Mouse (Mus musculus) CH12.LX (cell line): ENCODE data around the gene Scfd2. TPM values are rescaled to one million over a fixed set of nuclear protein-coding genes. Genes with fewer than 3 reads are reported as not detected.

Experiments
- DNase-seq: peaks from one replicate; pipeline ENCODE4 v3.0.0-alpha.2; 2013; ENCODE audit errors: extremely low read depth
- H3K27ac ChIP-seq: 2 replicates; pipeline ENCODE4 v1.5.1; 2012; ENCODE audit warnings: low read depth, mild to moderate bottlenecking, control low read depth, moderate library complexity; ENCODE audit not compliant: insufficient read depth
- H3K27me3 ChIP-seq: replicated peaks from 2 replicates; pipeline ENCODE3; 2012; ENCODE audit warnings: inconsistent platforms
- H3K36me3 ChIP-seq, 2 experiments: replicated peaks in 1 of 2; 2 replicates each; pipeline versions ENCODE3 to v1.6.1; 2012; ENCODE audit warnings: inconsistent platforms in 1 of 2, low read length in 1 of 2, mild to moderate bottlenecking in 1 of 2, mixed read lengths in 1 of 2, moderate library complexity in 1 of 2; ENCODE audit not compliant: control insufficient read depth in 1 of 2, insufficient read depth in 1 of 2
- H3K4me1 ChIP-seq, 2 experiments: 2 replicates each; pipeline ENCODE4 v1.6.1; 2012; ENCODE audit warnings: inconsistent platforms in 1 of 2, moderate library complexity in 1 of 2; ENCODE audit not compliant: insufficient read depth in 2 of 2, control insufficient read depth in 1 of 2
- H3K4me2 ChIP-seq: 2 replicates; pipeline ENCODE4 v1.6.1; 2012; ENCODE audit warnings: low read depth, mild to moderate bottlenecking, control low read depth; ENCODE audit not compliant: poor library complexity, insufficient read depth, severe bottlenecking
- H3K4me3 ChIP-seq, 3 experiments: fragments of 150-350 bp in 1 of 3; sonication (generic) in 1 of 3; replicated peaks in 1 of 3; 2 replicates each; pipeline versions ENCODE3 to v1.5.1; 2011 to 2012; ENCODE audit warnings: low read depth in 2 of 3, low read length in 2 of 3, mild to moderate bottlenecking in 2 of 3, moderate library complexity in 2 of 3, control low read depth in 1 of 3, improper control_type of control experiment in 1 of 3, inconsistent platforms in 1 of 3, mixed read lengths in 1 of 3; ENCODE audit not compliant: poor library complexity in 1 of 3
- H3K79me2 ChIP-seq: replicated peaks from 2 replicates; pipeline ENCODE4 v1.6.1; 2012; ENCODE audit warnings: mild to moderate bottlenecking, moderate library complexity; ENCODE audit not compliant: control insufficient read depth, poor library complexity, insufficient read depth, severe bottlenecking; ENCODE audit errors: extremely low read depth
- H3K9ac ChIP-seq: 2 replicates; pipeline ENCODE4 v1.6.1; 2012; ENCODE audit warnings: low read depth, mild to moderate bottlenecking, control low read depth, moderate library complexity; ENCODE audit not compliant: insufficient read depth
- H3K9me3 ChIP-seq: replicated peaks from 2 replicates; pipeline ENCODE3; 2012; ENCODE audit warnings: low read length, inconsistent platforms, mixed read lengths
- BHLHE40 ChIP-seq: IDR thresholded peaks from 2 replicates; pipeline ENCODE4 v1.6.1; 2011; ENCODE audit warnings: mild to moderate bottlenecking, low read depth, low read length, improper control_type of control experiment
- CHD1 ChIP-seq: IDR thresholded peaks from 2 replicates; pipeline ENCODE4 v1.6.1; 2012; ENCODE audit warnings: low read depth, low read length, improper control_type of control experiment, inconsistent platforms
- CHD2 ChIP-seq: IDR thresholded peaks from 2 replicates; pipeline ENCODE4 v1.6.1; 2011; ENCODE audit warnings: low read length, improper control_type of control experiment
- E2F4 ChIP-seq: IDR thresholded peaks from 2 replicates; pipeline ENCODE4 v1.6.1; 2011; ENCODE audit warnings: low read depth, low read length, improper control_type of control experiment; ENCODE audit not compliant: insufficient replicate concordance
- GABPA ChIP-seq: IDR thresholded peaks from 2 replicates; pipeline ENCODE4 v1.6.1; 2012; ENCODE audit warnings: low read depth, low read length, improper control_type of control experiment, inconsistent platforms; ENCODE audit not compliant: insufficient replicate concordance
- HCFC1 ChIP-seq: IDR thresholded peaks from 2 replicates; pipeline ENCODE4 v1.6.1; 2012; ENCODE audit warnings: low read depth, mild to moderate bottlenecking, inconsistent platforms, low read length, improper control_type of control experiment
- JUN ChIP-seq: IDR thresholded peaks from 2 replicates; pipeline ENCODE4 v1.6.1; 2011; ENCODE audit warnings: low read depth, mild to moderate bottlenecking, low read length, improper control_type of control experiment, moderate library complexity; ENCODE audit not compliant: insufficient read depth
- MAZ ChIP-seq: IDR thresholded peaks from 2 replicates; pipeline ENCODE4 v1.6.1; 2012; ENCODE audit warnings: low read depth, mild to moderate bottlenecking, inconsistent platforms, low read length, improper control_type of control experiment, moderate library complexity
- MEF2A ChIP-seq: IDR thresholded peaks from 2 replicates; pipeline ENCODE4 v1.6.1; 2014; ENCODE audit warnings: low read depth, mild to moderate bottlenecking, inconsistent platforms, low read length, improper control_type of control experiment, borderline replicate concordance
- MYC ChIP-seq: IDR thresholded peaks from 2 replicates; pipeline ENCODE4 v1.6.1; 2011; ENCODE audit warnings: low read depth, mild to moderate bottlenecking, improper control_type of control experiment, low read length
- NRF1 ChIP-seq: IDR thresholded peaks from 2 replicates; pipeline ENCODE4 v1.6.1; 2014; ENCODE audit warnings: low read depth, mild to moderate bottlenecking, inconsistent platforms, low read length, improper control_type of control experiment, moderate library complexity
- POLR2A ChIP-seq: IDR thresholded peaks from 2 replicates; pipeline ENCODE4 v1.6.1; 2011; ENCODE audit warnings: low read depth, mild to moderate bottlenecking, improper control_type of control experiment, low read length
- POLR2AphosphoS2 ChIP-seq: IDR thresholded peaks from 2 replicates; pipeline ENCODE4 v1.6.1; 2011; ENCODE audit warnings: low read depth, low read length, improper control_type of control experiment
- RAD21 ChIP-seq: IDR thresholded peaks from 2 replicates; pipeline ENCODE4 v1.6.1; 2011; ENCODE audit warnings: low read depth, mild to moderate bottlenecking, low read length, improper control_type of control experiment, moderate library complexity
- SIN3A ChIP-seq: IDR thresholded peaks from 2 replicates; pipeline ENCODE4 v1.6.1; 2012; ENCODE audit warnings: low read length, improper control_type of control experiment, inconsistent platforms
- SMC3 ChIP-seq: IDR thresholded peaks from 2 replicates; pipeline ENCODE4 v1.6.1; 2011; ENCODE audit warnings: low read depth, low read length, improper control_type of control experiment
- TCF12 ChIP-seq: IDR thresholded peaks from 2 replicates; pipeline ENCODE4 v1.6.1; 2014; ENCODE audit warnings: low read depth, mild to moderate bottlenecking, inconsistent platforms, low read length, improper control_type of control experiment
- UBTF ChIP-seq: IDR thresholded peaks from 2 replicates; pipeline ENCODE4 v1.6.1; 2012; ENCODE audit warnings: low read depth, mild to moderate bottlenecking, inconsistent platforms, low read length, improper control_type of control experiment, moderate library complexity
- USF1 ChIP-seq: IDR thresholded peaks from 2 replicates; pipeline ENCODE4 v1.6.1; 2014; ENCODE audit warnings: low read depth, mild to moderate bottlenecking, inconsistent platforms, low read length, improper control_type of control experiment
- USF2 ChIP-seq: conservative IDR thresholded peaks from 2 replicates; pipeline ENCODE4 v1.6.1; 2011; ENCODE audit warnings: low read depth, low read length, improper control_type of control experiment
- ZC3H11A ChIP-seq: IDR thresholded peaks from 2 replicates; pipeline ENCODE4 v1.6.1; 2012; ENCODE audit warnings: low read depth, mild to moderate bottlenecking, inconsistent platforms, low read length, improper control_type of control experiment
- ZKSCAN1 ChIP-seq: IDR thresholded peaks from 2 replicates; pipeline ENCODE4 v1.6.1; 2012; ENCODE audit warnings: low read depth, inconsistent platforms, low read length, improper control_type of control experiment, borderline replicate concordance
- ZMIZ1 ChIP-seq: IDR thresholded peaks from 2 replicates; pipeline ENCODE4 v1.6.1; 2012; ENCODE audit warnings: low read depth, mild to moderate bottlenecking, inconsistent platforms, low read length, improper control_type of control experiment
- ZNF384 ChIP-seq: IDR thresholded peaks from 2 replicates; pipeline ENCODE4 v1.6.1; 2012; ENCODE audit warnings: low read depth, low read length, improper control_type of control experiment, inconsistent platforms
- dilution Hi-C: fragments of 300-500 bp; cut with MboI; formaldehyde crosslinking; loops from 2 replicates; pipeline ENCODE4 v1.14.3; 2020; ENCODE audit warnings: low sequenced_read_pairs; ENCODE audit not compliant: extremely low pct_unique_long_range_greater_than_20kb, extremely low pct_ligation_motif_present
- in situ Hi-C: fragments of 300-500 bp; cut with MboI; formaldehyde crosslinking; loops from 3 replicates; pipeline ENCODE4 v1.14.3; 2019; ENCODE audit warnings: low sequenced_read_pairs, low pct_ligation_motif_present, low pct_unique_long_range_greater_than_20kb, mixed read lengths
- polyA plus RNA-seq: library from polyadenylated mRNA; unstranded; fragments of >175 nt; gene quantifications from 2 replicates; pipeline ENCODE4 v1.2.1, GENCODE M21; 2012; ENCODE audit warnings: low read depth; ENCODE audit not compliant: insufficient read length
- total RNA-seq, 2 experiments: library from RNA; depleted of rRNA; stranded (reverse); fragments of 300-350 nt in 1 of 2; fragments of >200 nt in 1 of 2; gene quantifications; 2 replicates each; pipeline ENCODE4 v1.2.3; 2012 to 2014

The Scfd2 gene
- total and polyA plus RNA-seq, 3 experiments, result 13.2 to 18.0 (median 14.4) TPM

DNA sequence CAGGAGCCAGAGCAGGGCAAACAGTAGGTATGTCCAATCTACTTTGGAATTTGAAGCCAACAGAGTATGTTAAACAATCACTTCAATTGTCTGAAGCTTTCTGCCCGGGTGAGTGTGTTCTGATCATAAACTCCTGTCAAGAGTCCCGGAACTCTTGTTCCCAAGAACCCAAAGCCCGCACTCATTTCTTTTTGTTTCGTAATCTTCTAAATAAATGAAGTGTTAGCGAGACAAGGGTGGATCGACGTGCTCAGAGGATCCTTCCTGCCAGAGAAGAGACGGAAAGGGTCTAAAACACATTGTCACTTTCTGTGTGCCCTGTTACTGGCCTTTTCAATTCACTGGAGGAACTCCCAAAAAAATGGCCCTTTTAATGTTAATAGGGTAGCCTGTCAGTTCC, 342.7 kb downstream of the Scfd2 start:
- no peak overlapping the region for H3K27ac ChIP-seq
- H3K36me3 ChIP-seq, result no peaks in the 10 kb centered on the region
- in situ Hi-C loops, result no loop called here
- no peak overlapping the region for H3K4me2 ChIP-seq
- H3K4me1 ChIP-seq, result peaks cover 3 to 23% of the 10 kb centered on the region in 2 experiments
- no peak overlapping the region for H3K9ac ChIP-seq
- no peaks in the 10 kb centered on the region for H3K9me3 ChIP-seq
- no peak overlapping the region for H3K4me3 ChIP-seq
- TF ChIP-seq USF1, result no peak
- TF ChIP-seq SMC3, result no peak
- no peak for TF ChIP-seq ZC3H11A
- no peak for TF ChIP-seq UBTF
- no peak for TF ChIP-seq CHD1
- TF ChIP-seq BHLHE40, result no peak
- no peak for TF ChIP-seq POLR2A
- TF ChIP-seq TCF12, result no peak
- no peak for TF ChIP-seq RAD21
- no peak for TF ChIP-seq MAZ
- TF ChIP-seq SIN3A, result no peak
- TF ChIP-seq USF2, result no peak
- TF ChIP-seq ZNF384, result no peak
- TF ChIP-seq GABPA, result no peak
- TF ChIP-seq JUN, result no peak
- TF ChIP-seq ZMIZ1, result no peak
- TF ChIP-seq CHD2, result no peak
- TF ChIP-seq, all 38 proteins: peak for 0
- dilution Hi-C loops, result no loop called here
- DNase-seq, result no peak
- H3K79me2 ChIP-seq, result no peaks in the 10 kb centered on the region
- no peaks in the 10 kb centered on the region for H3K27me3 ChIP-seq

DNA sequence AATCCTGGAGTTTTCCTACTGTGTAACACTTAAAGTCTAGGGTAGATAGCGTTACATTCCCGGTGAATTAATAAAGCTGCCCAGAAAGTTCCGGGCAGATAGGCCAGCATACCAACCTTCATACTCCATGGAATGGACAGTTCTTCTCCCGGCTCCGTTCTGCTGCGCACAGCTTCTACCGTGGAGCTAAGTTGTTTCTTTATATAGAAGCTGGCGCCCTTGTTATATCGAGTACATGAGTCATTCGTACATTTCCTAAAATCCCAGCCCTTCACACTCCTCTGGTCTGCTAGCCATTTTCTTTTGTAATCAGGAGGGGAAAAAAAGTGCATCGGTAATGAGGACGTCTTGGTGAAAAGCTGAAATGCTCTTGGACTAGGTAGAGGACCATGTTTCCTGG, 343.5 kb downstream of the Scfd2 start:
- H3K79me2 ChIP-seq, result no peaks in the 10 kb centered on the region
- no peak for DNase-seq
- dilution Hi-C loops (no loop called here), in situ Hi-C loops (no loop called here)
- no peaks in the 10 kb centered on the region for H3K27me3 ChIP-seq
- H3K9ac ChIP-seq, result no peak overlapping the region
- H3K9me3 ChIP-seq, result no peaks in the 10 kb centered on the region
- H3K36me3 ChIP-seq, result no peaks in the 10 kb centered on the region
- no peak overlapping the region for H3K27ac ChIP-seq
- TF ChIP-seq SMC3 (no peak), ZMIZ1 (no peak), MEF2A (no peak), HCFC1 (no peak), JUN (no peak), NRF1 (no peak), E2F4 (no peak), GABPA (no peak), CHD2 (no peak), POLR2AphosphoS2 (no peak), CHD1 (no peak), MYC (no peak), SIN3A (no peak), ZKSCAN1 (no peak), POLR2A (no peak), USF2 (no peak), TCF12 (no peak)
- H3K4me1 ChIP-seq, result peaks cover 3 to 17% of the 10 kb centered on the region in 2 experiments
- H3K4me3 ChIP-seq, result no peak overlapping the region
- H3K4me2 ChIP-seq, result no peak overlapping the region
